Mouse (Mus musculus) retina, adult 2 months (tissue): ENCODE results near the gene Cebpz.

ENCODE experiments used
- DNase-seq: peaks from one replicate; pipeline ENCODE4 v3.0.0-alpha.2; 2012; ENCODE audit warnings: low read depth, low spot score

The Cebpz gene

GRCm38 (mm10) chr17:78936466-78937228 is at the start of gene Cebpz, which contains the start of gene Ndufaf7:
TSS of gene Cebpz (minus strand) at chr17:78937066.
TSS of gene Ndufaf7 (plus strand) at chr17:78937136.
- peak; percentile 95 for DNase-seq

- DNase-seq = no peak
These were observed 46.9 kb upstream of the Cebpz start for GRCm38 (mm10) chr17:78983736-78984135.

- no peak for DNase-seq
These were observed 46.3 kb upstream of the Cebpz start for GRCm38 (mm10) chr17:78983166-78983565.

GRCm38 (mm10) chr17:78968500-78968899 is 31.6 kb upstream of the Cebpz start:
- DNase-seq = no peak

GRCm38 (mm10) chr17:78966092-78966883 is 29.4 kb upstream of the Cebpz start:
- DNase-seq = no peak

- no peak for DNase-seq
These were observed 27.5 kb upstream of the Cebpz start for GRCm38 (mm10) chr17:78964387-78964786.

GRCm38 (mm10) chr17:78959473-78959872 is 22.6 kb upstream of the Cebpz start:
- DNase-seq = no peak

- no peak for DNase-seq
These were observed 16.4 kb upstream of the Cebpz start for GRCm38 (mm10) chr17:78953240-78953639.

- DNase-seq = no peak
These were observed 15.2 kb upstream of the Cebpz start for GRCm38 (mm10) chr17:78952070-78952469.

GRCm38 (mm10) chr17:78951225-78951624 is 14.4 kb upstream of the Cebpz start:
- no peak for DNase-seq

- no peak for DNase-seq
These were observed 5.7 kb upstream of the Cebpz start for GRCm38 (mm10) chr17:78942579-78942978.

GRCm38 (mm10) chr17:78938927-78939326 is 2.1 kb upstream of the Cebpz start:
- DNase-seq = no peak

- DNase-seq = no peak
These were observed 475 bp upstream of the Cebpz start for GRCm38 (mm10) chr17:78937229-78937853.

- DNase-seq = no peak
These were observed 1.0 kb downstream of the Cebpz start for GRCm38 (mm10) chr17:78935857-78936256.

GRCm38 (mm10) chr17:78917696-78918095 is 19.2 kb downstream of the Cebpz start:
- no peak for DNase-seq

- no peak for DNase-seq
These were observed 20.0 kb downstream of the Cebpz start for GRCm38 (mm10) chr17:78916899-78917298.

GRCm38 (mm10) chr17:78916369-78916813 is 20.5 kb downstream of the Cebpz start, which contains the start of gene Cebpzos:
TSS of gene Cebpzos (plus strand) at chr17:78916500.
- peak; percentile 74 for DNase-seq

GRCm38 (mm10) chr17:78915772-78916171 is 21.1 kb downstream of the Cebpz start:
- DNase-seq = no peak

- no peak for DNase-seq
These were observed 22.9 kb downstream of the Cebpz start for GRCm38 (mm10) chr17:78913921-78914320.

GRCm38 (mm10) chr17:78912861-78913281 is 24.0 kb downstream of the Cebpz start:
- no peak for DNase-seq

- no peak for DNase-seq
These were observed 27.5 kb downstream of the Cebpz start for GRCm38 (mm10) chr17:78909374-78909773.

- no peak for DNase-seq
These were observed 30.0 kb downstream of the Cebpz start, which contains the start of gene Sult6b1 for GRCm38 (mm10) chr17:78906892-78907291. TSS of gene Sult6b1 (minus strand) at chr17:78906992.
